Mouse (Mus musculus): ENCODE results near the gene Ndufb7. TPM values are rescaled to one million over a fixed set of nuclear protein-coding genes. Genes with fewer than 3 reads are reported as not detected.
"Not testable (repeated sequence)": the region's sequence is repeated elsewhere in the genome, so short reads cannot be mapped to it uniquely, and the experiment has no call there.

Ndufb7 gene
- polyA plus RNA-seq, 1 experiment = 511 TPM

GRCm38 (mm10) chr8:83584771-83585170 is 18.3 kb downstream of the Ndufb7 start:
- H3K27me3 ChIP-seq (replicated peaks) = no peaks in the 10 kb centered on the region
- TF ChIP-seq FLI1 (IDR thresholded peaks at IDR 0.05; ENCODE audit: low read length) (no peak), GATA1 (IDR thresholded peaks at IDR 0.05; ENCODE audit: borderline replicate concordance, low read length) (no peak)
- H3K4me1 ChIP-seq = peaks cover 60% of the 10 kb centered on the region
- no peaks in the 10 kb centered on the region for H3K9me3 ChIP-seq
- H3K4me3 ChIP-seq (replicated peaks) = no peak overlapping the region
- H3K36me3 ChIP-seq (replicated peaks; ENCODE audit: low read length) = peaks cover 82% of the 10 kb centered on the region

GRCm38 (mm10) chr8:83585333-83585732 is 18.9 kb downstream of the Ndufb7 start:
- Histone ChIP-seq H3K4me1 (peaks cover 63% of the 10 kb centered on the region), H3K4me3 (replicated peaks) (no peak overlapping the region), H3K36me3 (replicated peaks; ENCODE audit: low read length) (peaks cover 81% of the 10 kb centered on the region), H3K27me3 (replicated peaks) (no peaks in the 10 kb centered on the region), H3K9me3 (no peaks in the 10 kb centered on the region)
- no peak for TF ChIP-seq FLI1 (IDR thresholded peaks at IDR 0.05; ENCODE audit: low read length)
- no peak for TF ChIP-seq GATA1 (IDR thresholded peaks at IDR 0.05; ENCODE audit: borderline replicate concordance, low read length)

- H3K27me3 ChIP-seq (replicated peaks) = no peaks in the 10 kb centered on the region
These were observed 21.2 kb downstream of the Ndufb7 start for GRCm38 (mm10) chr8:83587644-83588043.

GRCm38 (mm10) chr8:83588886-83589285 is 22.4 kb downstream of the Ndufb7 start:
- Histone ChIP-seq H3K27me3 (replicated peaks) (no peaks in the 10 kb centered on the region), H3K4me3 (replicated peaks) (no peak overlapping the region), H3K4me1 (peaks cover 59% of the 10 kb centered on the region), H3K9me3 (no peaks in the 10 kb centered on the region), H3K36me3 (replicated peaks; ENCODE audit: low read length) (peaks cover 69% of the 10 kb centered on the region)
- no peak for TF ChIP-seq FLI1 (IDR thresholded peaks at IDR 0.05; ENCODE audit: low read length)
- no peak for TF ChIP-seq GATA1 (IDR thresholded peaks at IDR 0.05; ENCODE audit: borderline replicate concordance, low read length)

More at GRCm38 (mm10) chr8:83587644-83588043, 21.2 kb downstream of the Ndufb7 start:
- Histone ChIP-seq H3K9me3 (no peaks in the 10 kb centered on the region), H3K4me1 (peaks cover 61% of the 10 kb centered on the region), H3K36me3 (replicated peaks; ENCODE audit: low read length) (peaks cover 78% of the 10 kb centered on the region), H3K4me3 (replicated peaks) (no peak overlapping the region)
- TF ChIP-seq GATA1 (IDR thresholded peaks at IDR 0.05; ENCODE audit: borderline replicate concordance, low read length) (no peak), FLI1 (IDR thresholded peaks at IDR 0.05; ENCODE audit: low read length) (no peak)

GRCm38 (mm10) chr8:83590488-83591023 is 24.1 kb downstream of the Ndufb7 start:
- Histone ChIP-seq H3K36me3 (replicated peaks; ENCODE audit: low read length) (peaks cover 53% of the 10 kb centered on the region), H3K4me1 (peaks cover 56% of the 10 kb centered on the region), H3K27me3 (replicated peaks) (no peaks in the 10 kb centered on the region), H3K4me3 (replicated peaks) (no peak overlapping the region), H3K9me3 (no peaks in the 10 kb centered on the region)
- no peak for TF ChIP-seq GATA1 (IDR thresholded peaks at IDR 0.05; ENCODE audit: borderline replicate concordance, low read length)
- TF ChIP-seq FLI1 (IDR thresholded peaks at IDR 0.05; ENCODE audit: low read length) = no peak

- Histone ChIP-seq H3K4me1 (peaks cover 45% of the 10 kb centered on the region), H3K4me3 (replicated peaks) (peak overlapping the region; percentile 96), H3K9me3 (no peaks in the 10 kb centered on the region), H3K36me3 (replicated peaks; ENCODE audit: low read length) (peaks cover 42% of the 10 kb centered on the region), H3K27me3 (replicated peaks) (no peaks in the 10 kb centered on the region)
- TF ChIP-seq GATA1 (IDR thresholded peaks at IDR 0.05; ENCODE audit: borderline replicate concordance, low read length) (no peak), FLI1 (IDR thresholded peaks at IDR 0.05; ENCODE audit: low read length) (no peak)
These were observed 26.2 kb downstream of the Ndufb7 start for GRCm38 (mm10) chr8:83592682-83593081.

GRCm38 (mm10) chr8:83593325-83594166 is 27.1 kb downstream of the Ndufb7 start:
- Histone ChIP-seq H3K4me1 (peaks cover 44% of the 10 kb centered on the region), H3K36me3 (replicated peaks; ENCODE audit: low read length) (peaks cover 34% of the 10 kb centered on the region)
- TF ChIP-seq GATA1 (IDR thresholded peaks at IDR 0.05; ENCODE audit: borderline replicate concordance, low read length) (no peak), FLI1 (IDR thresholded peaks at IDR 0.05; ENCODE audit: low read length) (no peak)

GRCm38 (mm10) chr8:83594167-83595049 is 27.9 kb downstream of the Ndufb7 start:
- peaks cover 49% of the 10 kb centered on the region for H3K4me1 ChIP-seq
- H3K9me3 ChIP-seq = no peaks in the 10 kb centered on the region
- H3K27me3 ChIP-seq (replicated peaks) = no peaks in the 10 kb centered on the region
- H3K36me3 ChIP-seq (replicated peaks; ENCODE audit: low read length) = peaks cover 25% of the 10 kb centered on the region
- H3K4me3 ChIP-seq (replicated peaks) = peak overlapping the region; percentile 96
- TF ChIP-seq GATA1 (IDR thresholded peaks at IDR 0.05; ENCODE audit: borderline replicate concordance, low read length) (peak; percentile 6; the same call in 1 of the 3 replicates), FLI1 (IDR thresholded peaks at IDR 0.05; ENCODE audit: low read length) (no peak)

More at GRCm38 (mm10) chr8:83593325-83594166, 27.1 kb downstream of the Ndufb7 start:
- Histone ChIP-seq H3K9me3 (no peaks in the 10 kb centered on the region), H3K27me3 (replicated peaks) (no peaks in the 10 kb centered on the region), H3K4me3 (replicated peaks) (peak overlapping the region; percentile 96)

- Histone ChIP-seq H3K4me3 (replicated peaks) (peak overlapping the region; percentile 96), H3K4me1 (peaks cover 53% of the 10 kb centered on the region), H3K36me3 (replicated peaks; ENCODE audit: low read length) (peaks cover 23% of the 10 kb centered on the region)
- H3K27me3 ChIP-seq (replicated peaks); H3K9me3 ChIP-seq: not testable (repeated sequence)
These were observed 28.5 kb downstream of the Ndufb7 start for GRCm38 (mm10) chr8:83595050-83595345.
